Comparison of ENCODE assay signal across 20 mouse cellular contexts in the genomic region with DNA sequence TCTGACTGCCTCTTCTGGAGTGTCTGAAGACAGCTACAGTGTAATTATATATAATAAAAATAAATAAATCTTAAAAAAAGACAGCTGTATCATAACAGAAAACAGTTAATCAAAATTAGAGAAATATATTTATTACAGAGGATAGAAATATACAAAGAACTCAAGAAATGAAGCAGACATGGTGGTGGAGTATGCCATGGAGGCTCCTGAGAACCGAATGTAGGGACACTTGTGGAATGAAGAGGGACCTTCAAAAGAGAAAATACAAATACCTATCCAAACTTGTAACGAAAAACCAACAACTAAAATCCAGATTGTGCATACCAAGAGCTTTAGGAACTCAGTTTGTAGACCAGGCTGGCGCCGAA. TPM values are rescaled to one million over a fixed set of nuclear protein-coding genes. Genes with fewer than 3 reads are reported as not detected.
A peak's percentile ranks its signal among the peaks of the same experiment; 100 is the strongest.
DNase-seq lines count a peak whose midpoint lies in the region; ATAC-seq and TF ChIP-seq lines count a peak whose summit lies in the region.
"Not testable (repeated sequence)": the region's sequence is repeated elsewhere in the genome, so short reads cannot be mapped to it uniquely, and the experiment has no call there.
"Had no signal": no experiment of that assay in that cellular context is flagged by ENCODE, and none has a peak within 500 bp of the region (broad histone marks: within the 10 kb centered on the region; RNA-seq: fewer than 3 reads in every experiment).

No protein-coding gene starts in this region.

- H3K27me3 ChIP-seq in heart, postnatal 0 days (ENCODE audit: control insufficient read depth, insufficient read depth, low read length); intestine, embryonic 15.5 days (replicated peaks); liver, embryonic 15.5 days; midbrain, embryonic 15.5 days (replicated peaks); stomach, embryonic 16.5 days (ENCODE audit: control insufficient read depth, insufficient read depth, low read length): not testable (repeated sequence)

- H3K4me1 ChIP-seq in heart, postnatal 0 days (ENCODE audit: control insufficient read depth, insufficient read depth); intestine, embryonic 15.5 days (replicated peaks); stomach, embryonic 16.5 days (ENCODE audit: control insufficient read depth, insufficient read depth, low read length): not testable (repeated sequence)
- peaks cover 34% of the 10 kb centered on the region for H3K4me1 ChIP-seq in liver, embryonic 15.5 days (replicated peaks)
- H3K4me1 ChIP-seq in midbrain, embryonic 15.5 days, result peaks cover 15% of the 10 kb centered on the region

- not testable (repeated sequence) for TF ChIP-seq EP300 in heart, postnatal 0 days (IDR thresholded peaks at IDR 0.05; ENCODE audit: low read depth)

- TF ChIP-seq CTCF in gastrocnemius, adult 2 months (IDR thresholded peaks at IDR 0.05); heart, postnatal 0 days (IDR thresholded peaks at IDR 0.05; ENCODE audit: low read depth): not testable (repeated sequence)

- peak overlapping the region; percentile 11; the same call in 1 of the 2 replicates for H3K4me3 ChIP-seq in gastrocnemius, adult 2 months
- not testable (repeated sequence) for H3K4me3 ChIP-seq in heart, postnatal 0 days (ENCODE audit: low read depth, low read length); intestine, embryonic 15.5 days (replicated peaks); liver, embryonic 15.5 days (replicated peaks); midbrain, embryonic 15.5 days; stomach, embryonic 16.5 days (replicated peaks; ENCODE audit: low read length)

- H3K36me3 ChIP-seq in heart, postnatal 0 days (replicated peaks; ENCODE audit: control insufficient read depth, insufficient read depth, low read length); intestine, embryonic 15.5 days; liver, embryonic 15.5 days (replicated peaks); midbrain, embryonic 15.5 days (replicated peaks); stomach, embryonic 16.5 days (ENCODE audit: control insufficient read depth, insufficient read depth, low read length): not testable (repeated sequence)

- ATAC-seq in heart, postnatal 0 days (ENCODE audit: insufficient read depth, low read depth); intestine, embryonic 15.5 days; liver, embryonic 15.5 days (ENCODE audit: insufficient read depth); midbrain, embryonic 15.5 days (replicated peaks); stomach, embryonic 16.5 days (ENCODE audit: insufficient read depth, low FRiP score): not testable (repeated sequence)

- intact Hi-C loops in gastrocnemius, adult 2 months (cut with DNase I), result loop anchor here (2.0 kb wide), 1 partner anchor 18 kb away; the partner anchor contains the start of gene Rdm1

- under 1% methylated on average over 4 of the region's 4 CpGs for WGBS in heart, postnatal 0 days
- WGBS in intestine, embryonic 15.5 days, result 1% methylated on average over 4 of the region's 4 CpGs
- 3% methylated on average over 4 of the region's 4 CpGs for WGBS in liver, embryonic 15.5 days (ENCODE audit: insufficient replicate concordance)
- 2% methylated on average over 4 of the region's 4 CpGs for WGBS in midbrain, embryonic 15.5 days
- WGBS in stomach, embryonic 16.5 days, result 0% methylated on average over 4 of the region's 4 CpGs

- H3K9ac ChIP-seq in heart, postnatal 0 days (replicated peaks; ENCODE audit: low read depth, low read length); intestine, embryonic 15.5 days; liver, embryonic 15.5 days; midbrain, embryonic 15.5 days; stomach, embryonic 16.5 days (ENCODE audit: low read length): not testable (repeated sequence)

- peak overlapping the region; percentile 63 for H3K27ac ChIP-seq in gastrocnemius, adult 2 months
- peak overlapping the region; percentile 26; the same call in 1 of the 2 replicates for H3K27ac ChIP-seq in heart, postnatal 0 days (ENCODE audit: low read depth)
- peak overlapping the region; percentile 40; the same call in 1 of the 2 replicates for H3K27ac ChIP-seq in intestine, embryonic 15.5 days
- peak overlapping the region; percentile 76 for H3K27ac ChIP-seq in liver, embryonic 15.5 days (replicated peaks)
- H3K27ac ChIP-seq in midbrain, embryonic 15.5 days, result peak overlapping the region; percentile 79
- peak overlapping the region; percentile 46; the same call in 1 of the 2 replicates for H3K27ac ChIP-seq in stomach, embryonic 16.5 days (ENCODE audit: low read length)

- not testable (repeated sequence) for H3K4me2 ChIP-seq in heart, postnatal 0 days (ENCODE audit: low read depth, low read length); intestine, embryonic 15.5 days (replicated peaks); liver, embryonic 15.5 days; midbrain, embryonic 15.5 days; stomach, embryonic 16.5 days (ENCODE audit: low read depth, low read length)

- peak; percentile 53 for DNase-seq in ZHBTc4 (ENCODE audit: low read depth, low spot score)
- DNase-seq in gastrocnemius, adult 2 months; heart, postnatal 0 days (ENCODE audit: low spot score): not testable (repeated sequence)

- not testable (repeated sequence) for H3K9me3 ChIP-seq in heart, postnatal 0 days (replicated peaks; ENCODE audit: control insufficient read depth, low read length); intestine, embryonic 15.5 days; liver, embryonic 15.5 days (replicated peaks); midbrain, embryonic 15.5 days; stomach, embryonic 16.5 days (replicated peaks; ENCODE audit: control insufficient read depth, low read length)

RNA-seq across cellular contexts. Expression of gene Rdm1, which starts 18.0 kb away (rescaled TPM):
- 10 to 100 TPM; 24.2 to 27.4 TPM for total RNA-seq in gastrocnemius, adult 2 months (2021)
- 44.1 and 44.5 TPM in 2 replicates for total RNA-seq in heart, postnatal 0 days (2014; rRNA removed; ENCODE audit: low replicate concordance)
- 38.1 and 40.4 TPM in 2 replicates for polyA plus RNA-seq in heart, postnatal 0 days (2015; fragmentation: Nextera tagmentation; extraction: Ambion mirVana)
- 34.5 and 35.8 TPM in 2 replicates for polyA plus RNA-seq in intestine, embryonic 15.5 days (2015; fragmentation: Nextera tagmentation; extraction: Ambion mirVana)
- polyA plus RNA-seq in liver, embryonic 15.5 days (2015; fragmentation: Nextera tagmentation; extraction: Ambion mirVana), result 10.7 and 12.1 TPM in 2 replicates
- polyA plus RNA-seq in midbrain, embryonic 15.5 days (2015; fragmentation: Nextera tagmentation; extraction: Ambion mirVana), result 11.1 and 13.2 TPM in 2 replicates
- 39.6 and 40.8 TPM in 2 replicates for polyA plus RNA-seq in stomach, embryonic 16.5 days (2015; fragmentation: Nextera tagmentation; extraction: Ambion mirVana)

RNA-seq across cellular contexts. Expression of gene Arl4d, which starts 20.3 kb away (rescaled TPM):
- 10 to 100 TPM in 1 of 2 experiments, 1 to 10 TPM in 1; 6.7 to 13.1 TPM for total RNA-seq in gastrocnemius, adult 2 months (2021)
- total RNA-seq in heart, postnatal 0 days (2014; rRNA removed; ENCODE audit: low replicate concordance), result 8.1 and 12.2 TPM in 2 replicates
- 9.9 and 11.3 TPM in 2 replicates for polyA plus RNA-seq in heart, postnatal 0 days (2015; fragmentation: Nextera tagmentation; extraction: Ambion mirVana)
- polyA plus RNA-seq in intestine, embryonic 15.5 days (2015; fragmentation: Nextera tagmentation; extraction: Ambion mirVana), result 7.6 and 7.8 TPM in 2 replicates
- polyA plus RNA-seq in liver, embryonic 15.5 days (2015; fragmentation: Nextera tagmentation; extraction: Ambion mirVana), result 0.82 and 0.94 TPM in 2 replicates
- polyA plus RNA-seq in midbrain, embryonic 15.5 days (2015; fragmentation: Nextera tagmentation; extraction: Ambion mirVana), result 5.0 and 7.8 TPM in 2 replicates
- 8.2 and 8.5 TPM in 2 replicates for polyA plus RNA-seq in stomach, embryonic 16.5 days (2015; fragmentation: Nextera tagmentation; extraction: Ambion mirVana)

RNA-seq across cellular contexts. Expression of gene Gm11634, which starts 46.0 kb away (rescaled TPM):
- total RNA-seq in gastrocnemius, adult 2 months (2021), result not detected
- not detected in 2 replicates for total RNA-seq in heart, postnatal 0 days (2014; rRNA removed; ENCODE audit: low replicate concordance)
- polyA plus RNA-seq in heart, postnatal 0 days (2015; fragmentation: Nextera tagmentation; extraction: Ambion mirVana), result not detected in 2 replicates
- not detected in 2 replicates for polyA plus RNA-seq in intestine, embryonic 15.5 days (2015; fragmentation: Nextera tagmentation; extraction: Ambion mirVana)
- polyA plus RNA-seq in liver, embryonic 15.5 days (2015; fragmentation: Nextera tagmentation; extraction: Ambion mirVana), result 0.16 TPM in 1 of 2 replicates, not detected in the other
- not detected in 2 replicates for polyA plus RNA-seq in midbrain, embryonic 15.5 days (2015; fragmentation: Nextera tagmentation; extraction: Ambion mirVana)
- not detected in 2 replicates for polyA plus RNA-seq in stomach, embryonic 16.5 days (2015; fragmentation: Nextera tagmentation; extraction: Ambion mirVana)
- total RNA-seq: adrenal gland, adult 18-20 months; adrenal gland, postnatal 4 days; gastrocnemius, postnatal 14 days; heart, adult 8-10 months; heart, postnatal 25 days; layer of hippocampus, adult 8-10 months; left cerebral cortex, postnatal 25 days had no signal
- polyA plus RNA-seq: embryonic facial prominence, embryonic 14.5 days; kidney, adult 2 months; limb, embryonic 14.5 days; lung, embryonic 14.5 days; macrophage; myocyte had no signal

Comparison
In these comparisons a context has a peak if more than half of its experiments do, and no peak if none do; other contexts are left out.
1. H3K27ac ChIP-seq: peak in every context shown above with its lines; median percentile 79 in midbrain, embryonic 15.5 days; 76 in liver, embryonic 15.5 days; 63 in gastrocnemius, adult 2 months; 46 in stomach, embryonic 16.5 days; 40 in intestine, embryonic 15.5 days; 26 in heart, postnatal 0 days.